Mouse (Mus musculus) neural tube, embryonic 15.5 days (tissue): ENCODE measurements around the gene Vmn2r91. TPM values are rescaled to one million over a fixed set of nuclear protein-coding genes. Genes with fewer than 3 reads are reported as not detected.
"Not testable (repeated sequence)": the region's sequence is repeated elsewhere in the genome, so short reads cannot be mapped to it uniquely, and the experiment has no call there.

Experiments
- ATAC-seq: fragments of 200-750 bp; cut with Nextera tagmentation; 2 replicates; pipeline ENCODE4 v1.8.0; 2017; ENCODE audit warnings: mild to moderate bottlenecking, moderate TSS enrichment, moderate library complexity; ENCODE audit not compliant: low FRiP score
- H3K27ac ChIP-seq: fragments of 300-500 bp; sonication (generic); replicated peaks from 2 replicates; pipeline ENCODE4 v1.5.1; 2015; ENCODE audit warnings: mild to moderate bottlenecking, inconsistent platforms
- H3K27me3 ChIP-seq: fragments of 300-500 bp; sonication (generic); replicated peaks from 2 replicates; pipeline ENCODE4 v1.6.1; 2015; ENCODE audit warnings: inconsistent platforms
- H3K36me3 ChIP-seq: fragments of 300-500 bp; sonication (generic); 2 replicates; pipeline ENCODE4 v1.6.1; 2015; ENCODE audit warnings: inconsistent platforms
- H3K4me1 ChIP-seq: fragments of 300-500 bp; sonication (generic); 2 replicates; pipeline ENCODE4 v1.6.1; 2015; ENCODE audit warnings: inconsistent platforms
- H3K4me2 ChIP-seq: fragments of 300-500 bp; sonication (generic); 2 replicates; pipeline ENCODE4 v1.6.1; 2015; ENCODE audit warnings: inconsistent platforms, mild to moderate bottlenecking, moderate library complexity
- H3K4me3 ChIP-seq: fragments of 300-500 bp; sonication (generic); replicated peaks from 2 replicates; pipeline ENCODE4 v1.5.1; 2015; ENCODE audit warnings: mild to moderate bottlenecking, inconsistent platforms
- H3K9ac ChIP-seq: fragments of 300-500 bp; sonication (generic); replicated peaks from 2 replicates; pipeline ENCODE4 v1.6.1; 2015; ENCODE audit warnings: mild to moderate bottlenecking, inconsistent platforms
- H3K9me3 ChIP-seq: fragments of 300-500 bp; sonication (generic); replicated peaks from 2 replicates; pipeline ENCODE4 v1.6.1; 2016; ENCODE audit warnings: inconsistent platforms
- WGBS: fragments of 180-500 bp; shearing (Covaris S2); methylation state at CpG from one replicate; pipeline ENCODE4 v1.1.7; 2015; ENCODE audit warnings: mixed read lengths; 5-methylcytosine and 5-hydroxymethylcytosine counted together
- polyA plus RNA-seq: library from polyadenylated mRNA; unstranded; fragments of >200 nt; fragmentation: Nextera tagmentation; extraction: Ambion mirVana; gene quantifications from 2 replicates; pipeline ENCODE4 v1.2.1, GENCODE M21; 2015

The Vmn2r91 gene
- polyA plus RNA-seq: not detected in 2 replicates

DNA sequence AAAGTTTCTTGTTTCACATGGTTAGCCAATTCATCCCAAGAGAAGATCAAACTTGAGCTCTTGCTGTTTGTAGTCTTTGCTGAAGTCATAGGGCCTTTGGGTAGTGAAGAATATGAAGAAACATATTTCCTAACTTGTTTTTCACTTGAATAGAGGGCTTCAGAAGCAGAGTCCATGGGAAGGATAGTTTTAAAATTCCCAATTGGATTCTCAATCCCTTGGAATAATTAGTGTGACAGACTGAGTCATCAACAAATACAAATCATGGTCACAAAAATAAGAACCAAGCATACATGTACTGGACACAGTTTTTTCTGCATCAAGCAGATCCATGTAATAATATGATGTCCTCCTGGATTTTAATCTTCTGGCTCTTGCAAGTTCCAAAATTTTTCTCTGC, at the start of gene Vmn2r91:
Vmn2r91 (plus strand) TSS at position 301 of the 400 bp plus-strand sequence.
- not testable (repeated sequence) for H3K4me1 ChIP-seq, H3K27me3 ChIP-seq, H3K4me2 ChIP-seq, H3K27ac ChIP-seq, H3K36me3 ChIP-seq, ATAC-seq, H3K9ac ChIP-seq, H3K4me3 ChIP-seq, H3K9me3 ChIP-seq

DNA sequence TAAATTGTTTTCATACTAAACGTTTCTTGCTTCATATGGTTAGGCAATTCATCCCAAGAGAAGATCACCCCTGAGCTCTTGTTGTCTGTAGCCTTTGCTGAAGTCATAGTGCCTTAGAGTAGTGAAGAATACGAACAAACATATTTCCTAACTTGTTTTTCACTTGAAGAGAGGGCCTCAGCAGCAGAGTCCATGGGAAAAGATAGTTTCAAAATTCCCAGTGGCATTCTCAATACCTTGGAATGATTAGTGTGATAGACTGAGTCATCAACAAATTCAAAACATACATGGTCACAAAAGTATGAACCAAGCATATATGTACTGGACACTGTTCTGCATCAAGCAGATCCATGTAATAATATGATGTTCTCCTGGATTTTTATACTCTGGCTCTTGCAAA, 35.7 kb upstream of the Vmn2r91 start, which contains the start of gene Vmn2r124:
Vmn2r124 (plus strand) TSS at position 301 of the 400 bp plus-strand sequence.
- WGBS: 56% methylated on average over 2 of the region's 2 CpGs
- H3K9ac ChIP-seq: no peak within 1 kb of the TSS
- H3K36me3 ChIP-seq: no peaks in the 10 kb centered on the region
- H3K4me1 ChIP-seq: no peaks in the 10 kb centered on the region
- no peak within 1 kb of the TSS for H3K4me3 ChIP-seq
- no peaks in the 10 kb centered on the region for H3K27me3 ChIP-seq
- H3K27ac ChIP-seq: no peak within 1 kb of the TSS
- no peak within 1 kb of the TSS for H3K4me2 ChIP-seq
- no peaks in the 10 kb centered on the region for H3K9me3 ChIP-seq
- no peak for ATAC-seq

DNA sequence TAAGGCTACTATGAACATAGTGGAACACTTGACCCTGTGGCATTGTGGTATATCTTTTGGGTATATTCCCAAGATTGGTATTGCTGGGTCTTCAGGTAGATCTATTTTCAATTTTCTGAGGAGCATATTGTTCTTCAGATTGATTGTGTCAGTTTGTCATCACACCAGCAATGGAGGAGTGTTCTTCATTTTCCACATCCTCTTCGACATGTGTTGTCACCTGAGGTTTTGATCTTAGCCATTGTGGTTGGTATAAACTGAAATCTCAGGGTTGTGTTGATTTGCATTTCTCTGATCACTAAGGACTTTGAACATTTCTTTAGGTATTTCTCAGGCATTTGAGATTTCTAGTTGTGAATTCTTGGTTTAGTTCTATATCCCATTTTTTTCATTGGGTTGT, 10.8 kb downstream of the Vmn2r91 start:
- not testable (repeated sequence) for H3K9me3 ChIP-seq, ATAC-seq, H3K27me3 ChIP-seq, H3K9ac ChIP-seq, H3K4me2 ChIP-seq, H3K4me3 ChIP-seq, H3K27ac ChIP-seq, H3K4me1 ChIP-seq, H3K36me3 ChIP-seq
- WGBS: 61% methylated on average over 1 of the region's 1 CpGs

DNA sequence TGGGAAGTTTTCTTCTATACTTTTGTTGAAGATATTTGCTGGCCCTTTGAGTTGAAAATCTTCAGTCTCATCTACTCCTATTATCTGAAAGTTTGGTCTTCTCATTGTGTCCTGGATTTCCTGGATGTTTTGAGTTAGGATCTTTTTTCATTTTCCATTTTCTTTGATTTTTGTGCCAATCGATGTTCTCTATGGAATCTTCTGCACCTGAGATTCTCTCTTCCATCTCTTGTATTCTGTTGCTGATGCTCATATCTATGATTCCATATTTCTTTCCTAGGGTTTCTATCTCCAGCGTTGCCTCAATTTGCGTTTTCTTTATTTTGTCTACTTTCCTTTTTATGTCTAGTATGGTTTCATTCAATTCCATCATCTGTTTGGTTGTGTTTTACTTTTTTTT, 17.4 kb downstream of the Vmn2r91 start:
- H3K4me3 ChIP-seq, H3K9ac ChIP-seq, H3K36me3 ChIP-seq, ATAC-seq, H3K27ac ChIP-seq, H3K4me2 ChIP-seq, H3K9me3 ChIP-seq, H3K4me1 ChIP-seq, H3K27me3 ChIP-seq: not testable (repeated sequence)
- WGBS: 89% methylated on average over 3 of the region's 3 CpGs

DNA sequence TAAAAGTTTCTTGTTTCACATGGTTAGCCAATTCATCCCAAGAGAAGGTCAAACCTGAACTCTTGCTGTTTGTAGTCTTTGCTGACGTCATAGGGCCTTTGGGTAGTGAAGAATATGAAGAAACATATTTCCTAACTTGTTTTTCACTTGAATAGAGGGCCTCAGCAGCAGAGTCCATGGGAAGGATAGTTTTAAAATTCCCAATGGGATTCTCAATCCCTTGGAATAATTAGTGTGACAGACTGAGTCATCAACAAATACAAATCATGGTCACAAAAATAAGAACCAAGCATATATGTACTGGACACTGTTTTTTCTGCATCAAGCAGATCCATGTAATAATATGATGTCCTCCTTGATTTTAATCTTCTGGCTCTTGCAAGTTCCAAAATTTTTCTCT, 66.8 kb downstream of the Vmn2r91 start, which contains the start of gene Vmn2r92:
Vmn2r92 (plus strand) TSS at position 301 of the 400 bp plus-strand sequence.
- not testable (repeated sequence) for H3K4me3 ChIP-seq, ATAC-seq, H3K9ac ChIP-seq, H3K4me2 ChIP-seq, H3K9me3 ChIP-seq, H3K27me3 ChIP-seq, H3K27ac ChIP-seq, H3K36me3 ChIP-seq, H3K4me1 ChIP-seq
- WGBS: 71% methylated on average over 1 of the region's 1 CpGs

DNA sequence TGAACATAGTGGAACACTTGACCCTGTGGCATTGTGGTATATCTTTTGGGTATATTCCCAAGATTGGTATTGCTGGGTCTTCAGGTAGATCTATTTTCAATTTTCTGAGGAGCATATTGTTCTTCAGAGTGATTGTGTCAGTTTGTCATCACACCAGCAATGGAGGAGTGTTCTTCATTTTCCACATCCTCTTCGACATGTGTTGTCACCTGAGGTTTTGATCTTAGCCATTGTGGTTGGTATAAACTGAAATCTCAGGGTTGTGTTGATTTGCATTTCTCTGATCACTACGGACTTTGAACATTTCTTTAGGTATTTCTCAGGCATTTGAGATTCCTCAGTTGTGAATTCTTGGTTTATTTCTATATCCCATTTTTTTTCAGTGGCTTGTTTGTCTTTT, 76.4 kb downstream of the Vmn2r91 start:
- not testable (repeated sequence) for H3K9ac ChIP-seq, H3K36me3 ChIP-seq, H3K27me3 ChIP-seq, ATAC-seq, H3K27ac ChIP-seq, H3K9me3 ChIP-seq, H3K4me1 ChIP-seq, H3K4me3 ChIP-seq, H3K4me2 ChIP-seq
- WGBS: 74% methylated on average over 2 of the region's 2 CpGs

Other genes with a start within 250 kb of the Vmn2r91 start
- gene Has1, start 229.8 kb upstream of the Vmn2r91 start, polyA plus RNA-seq: 1.4 and 1.9 TPM in 2 replicates
- gene Fpr1, start 201.1 kb upstream of the Vmn2r91 start, polyA plus RNA-seq: 0.15 and 0.23 TPM in 2 replicates
- gene Fpr2, start 197.2 kb upstream of the Vmn2r91 start, polyA plus RNA-seq: 0.44 TPM in 1 of 2 replicates, not detected in the other
- gene Fpr3, start 197.2 kb upstream of the Vmn2r91 start, polyA plus RNA-seq: not detected in 2 replicates
- not detected in 2 replicates for gene Fpr-rs4, start 63.3 kb upstream of the Vmn2r91 start, polyA plus RNA-seq
- 0.03 TPM in 1 of 2 replicates, not detected in the other for gene Vmn2r124, start 35.6 kb upstream of the Vmn2r91 start, polyA plus RNA-seq
- gene Vmn2r92, start 66.9 kb downstream of the Vmn2r91 start, polyA plus RNA-seq: not detected in 2 replicates
- not detected in 2 replicates for gene Vmn2r94, start 192.7 kb downstream of the Vmn2r91 start, polyA plus RNA-seq
- gene Vmn2r93, start 213.1 kb downstream of the Vmn2r91 start, polyA plus RNA-seq: not detected in 2 replicates